Mouse (Mus musculus) hindbrain, postnatal 0 days (tissue): ENCODE measurements around the gene Txnrd2. TPM values are rescaled to one million over a fixed set of nuclear protein-coding genes. Genes with fewer than 3 reads are reported as not detected.

Source experiments
- ATAC-seq: fragments of 200-750 bp; cut with Nextera tagmentation; 2 replicates; pipeline ENCODE4 v1.8.0; 2017; ENCODE audit warnings: mild to moderate bottlenecking, moderate TSS enrichment, moderate library complexity
- DNase-seq: peaks from one replicate; pipeline ENCODE4 v3.0.0-alpha.2; 2015; ENCODE audit warnings: low spot score
- H3K27ac ChIP-seq: fragments of 300-500 bp; sonication (generic); 2 replicates; pipeline ENCODE4 v1.5.1; 2014; ENCODE audit warnings: mild to moderate bottlenecking
- H3K27me3 ChIP-seq: fragments of 300-500 bp; sonication (generic); 2 replicates; pipeline ENCODE4 v1.6.1; 2014; ENCODE audit warnings: low read length, mixed read lengths; ENCODE audit not compliant: insufficient read depth
- H3K36me3 ChIP-seq: fragments of 300-500 bp; sonication (generic); 2 replicates; pipeline ENCODE4 v1.6.1; 2014; ENCODE audit warnings: low read length, mixed read lengths; ENCODE audit not compliant: insufficient read depth
- H3K4me1 ChIP-seq: fragments of 300-500 bp; sonication (generic); 2 replicates; pipeline ENCODE4 v1.6.1; 2014; ENCODE audit warnings: antibody characterized with exemption, low read length, mixed read lengths; ENCODE audit not compliant: insufficient read depth
- H3K4me2 ChIP-seq: fragments of 300-500 bp; sonication (generic); 2 replicates; pipeline ENCODE4 v1.6.1; 2014; ENCODE audit warnings: low read depth, mild to moderate bottlenecking, low read length, moderate library complexity, mixed read lengths
- H3K4me3 ChIP-seq: fragments of 300-500 bp; sonication (generic); 2 replicates; pipeline ENCODE4 v1.5.1; 2014; ENCODE audit warnings: low read length
- H3K9ac ChIP-seq: fragments of 300-500 bp; sonication (generic); replicated peaks from 2 replicates; pipeline ENCODE4 v1.6.1; 2014; ENCODE audit warnings: mild to moderate bottlenecking, low read length, moderate library complexity, mixed read lengths
- H3K9me3 ChIP-seq: fragments of 300-500 bp; sonication (generic); 2 replicates; pipeline ENCODE4 v1.6.1; 2016; ENCODE audit warnings: low read length, mixed read lengths
- CTCF ChIP-seq: IDR thresholded peaks from 2 replicates; pipeline ENCODE4 v1.5.1; 2016; ENCODE audit warnings: antibody characterized with exemption, control low read depth, low read depth
- WGBS: fragments of 180-500 bp; shearing (Covaris S2); extraction: QIAGEN DNeasy Blood & Tissue Kit; methylation state at CpG from one replicate; pipeline ENCODE4 v1.1.7; 2014; 5-methylcytosine and 5-hydroxymethylcytosine counted together
- polyA plus RNA-seq: library from polyadenylated mRNA; unstranded; fragments of >200 nt; fragmentation: Nextera tagmentation; extraction: Ambion mirVana; gene quantifications from 2 replicates; pipeline ENCODE4 v1.2.1, GENCODE M21; 2015
- total RNA-seq: library from RNA; depleted of rRNA; stranded (reverse); fragments of >200 nt; gene quantifications from 2 replicates; pipeline ENCODE4 v1.2.3, GENCODE M21; 2014; rRNA removed

Gene Txnrd2
- total RNA-seq: 17.9 and 23.1 TPM in 2 replicates
- 37.6 and 41.8 TPM in 2 replicates for polyA plus RNA-seq

- peak; percentile 51 for TF ChIP-seq CTCF
- H3K9ac ChIP-seq: peak within 1 kb of the TSS; percentile 94
- H3K4me3 ChIP-seq: peak within 1 kb of the TSS; percentile 92
- no peaks in the 10 kb centered on the region for H3K27me3 ChIP-seq
- ATAC-seq (peak; percentile 85), DNase-seq (peak; percentile 71)
- peak within 1 kb of the TSS; percentile 84 for H3K27ac ChIP-seq
- no peaks in the 10 kb centered on the region for H3K9me3 ChIP-seq
- under 1% methylated on average over 51 of the region's 52 CpGs for WGBS
- no peaks in the 10 kb centered on the region for H3K36me3 ChIP-seq
- peak within 1 kb of the TSS; percentile 82 for H3K4me2 ChIP-seq
- H3K4me1 ChIP-seq: peaks cover 15% of the 10 kb centered on the region
Measured at GRCm38 (mm10) chr16:18426215-18426791, at the start of gene Txnrd2. TSS of gene Txnrd2 (plus strand) at chr16:18426384.

- no peak for DNase-seq
- TF ChIP-seq CTCF: no peak
- H3K36me3 ChIP-seq: no peaks in the 10 kb centered on the region
- H3K9ac ChIP-seq: no peak overlapping the region
- no peaks in the 10 kb centered on the region for H3K9me3 ChIP-seq
- peaks cover 28% of the 10 kb centered on the region for H3K4me1 ChIP-seq
- no peak overlapping the region for H3K4me3 ChIP-seq
- no peak for ATAC-seq
- no peak overlapping the region for H3K4me2 ChIP-seq
- no peaks in the 10 kb centered on the region for H3K27me3 ChIP-seq
- H3K27ac ChIP-seq: no peak overlapping the region
- 22% methylated on average over 3 of the region's 3 CpGs for WGBS
Measured at GRCm38 (mm10) chr16:18377203-18377602, 49.0 kb upstream of the Txnrd2 start.

DNA sequence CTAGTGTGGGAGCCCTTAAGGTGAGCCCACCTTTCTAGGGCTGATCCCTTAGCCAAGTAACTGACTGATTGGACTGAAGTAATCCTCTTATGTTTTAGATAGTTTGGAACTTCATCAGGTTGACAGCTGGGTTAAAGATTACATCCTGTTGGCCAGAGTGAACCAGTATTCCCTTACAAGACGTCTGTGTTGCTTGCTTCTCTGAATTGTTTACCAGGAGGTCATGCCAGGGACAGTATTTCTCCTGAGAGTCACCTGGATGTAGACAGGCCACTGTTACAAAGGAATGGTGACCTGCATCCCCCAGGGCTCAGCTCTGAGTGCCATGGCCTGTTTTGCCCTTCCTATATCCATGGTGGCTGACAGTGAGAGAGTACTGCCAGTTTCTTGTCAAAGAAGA is 47.7 kb upstream of the Txnrd2 start:
- H3K9me3 ChIP-seq: no peaks in the 10 kb centered on the region
- no peak overlapping the region for H3K4me3 ChIP-seq
- no peak for ATAC-seq
- H3K4me2 ChIP-seq: no peak overlapping the region
- H3K27me3 ChIP-seq: no peaks in the 10 kb centered on the region
- H3K4me1 ChIP-seq: peaks cover 29% of the 10 kb centered on the region
- no peak overlapping the region for H3K27ac ChIP-seq
- WGBS: 52% methylated on average over 1 of the region's 1 CpGs
- TF ChIP-seq CTCF: no peak
- H3K9ac ChIP-seq: no peak overlapping the region
- no peak for DNase-seq
- H3K36me3 ChIP-seq: no peaks in the 10 kb centered on the region

DNA sequence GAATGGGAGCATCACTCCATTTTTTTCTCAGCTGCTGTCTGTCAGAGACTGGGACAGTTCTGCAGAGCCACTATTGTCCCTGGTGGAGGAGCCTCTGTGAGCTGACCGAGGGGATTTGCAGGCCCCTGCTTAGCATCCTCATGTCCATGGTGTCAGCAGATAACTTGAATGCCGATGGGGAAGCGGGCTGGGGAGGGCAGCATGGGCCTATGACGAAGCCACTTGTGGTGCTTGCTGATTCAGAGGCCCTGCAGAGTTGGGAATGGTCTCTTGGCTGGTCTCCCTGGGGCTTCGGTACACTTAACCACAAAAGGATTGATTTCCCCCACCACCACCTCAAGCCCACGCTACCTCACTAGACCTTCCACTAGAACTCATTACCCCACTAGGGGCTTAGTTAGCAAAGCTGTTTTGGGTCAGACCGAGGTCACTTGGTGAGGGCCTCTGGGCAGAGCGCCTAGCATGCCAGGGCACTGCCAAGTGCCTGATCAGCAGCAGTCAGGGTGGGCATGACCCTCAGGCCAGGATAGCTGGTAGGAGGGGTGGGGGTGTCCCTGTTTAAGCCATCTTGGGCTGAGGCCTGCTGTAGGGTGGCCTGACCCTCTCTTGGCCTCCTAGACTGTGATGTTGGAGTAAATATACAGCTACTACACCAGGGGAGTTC is 46.7 kb upstream of the Txnrd2 start:
- Histone ChIP-seq H3K9ac (no peak overlapping the region), H3K36me3 (no peaks in the 10 kb centered on the region), H3K9me3 (no peaks in the 10 kb centered on the region), H3K4me2 (no peak overlapping the region), H3K4me3 (no peak overlapping the region), H3K4me1 (peaks cover 29% of the 10 kb centered on the region), H3K27me3 (no peaks in the 10 kb centered on the region), H3K27ac (peak overlapping the region; percentile 74)
- WGBS: 43% methylated on average over 8 of the region's 8 CpGs
- ATAC-seq (no peak), DNase-seq (no peak)
- TF ChIP-seq CTCF: no peak

GRCm38 (mm10) chr16:18380495-18381063 is 45.6 kb upstream of the Txnrd2 start:
- 12% methylated on average over 6 of the region's 6 CpGs for WGBS
- H3K27ac ChIP-seq: peak overlapping the region; percentile 74
- no peaks in the 10 kb centered on the region for H3K9me3 ChIP-seq
- no peak overlapping the region for H3K4me2 ChIP-seq
- H3K4me1 ChIP-seq: peaks cover 29% of the 10 kb centered on the region
- H3K9ac ChIP-seq: no peak overlapping the region
- peak; percentile 90 for ATAC-seq
- peak; percentile 82 for DNase-seq
- H3K36me3 ChIP-seq: no peaks in the 10 kb centered on the region
- H3K27me3 ChIP-seq: no peaks in the 10 kb centered on the region
- no peak overlapping the region for H3K4me3 ChIP-seq
- no peak for TF ChIP-seq CTCF

DNA sequence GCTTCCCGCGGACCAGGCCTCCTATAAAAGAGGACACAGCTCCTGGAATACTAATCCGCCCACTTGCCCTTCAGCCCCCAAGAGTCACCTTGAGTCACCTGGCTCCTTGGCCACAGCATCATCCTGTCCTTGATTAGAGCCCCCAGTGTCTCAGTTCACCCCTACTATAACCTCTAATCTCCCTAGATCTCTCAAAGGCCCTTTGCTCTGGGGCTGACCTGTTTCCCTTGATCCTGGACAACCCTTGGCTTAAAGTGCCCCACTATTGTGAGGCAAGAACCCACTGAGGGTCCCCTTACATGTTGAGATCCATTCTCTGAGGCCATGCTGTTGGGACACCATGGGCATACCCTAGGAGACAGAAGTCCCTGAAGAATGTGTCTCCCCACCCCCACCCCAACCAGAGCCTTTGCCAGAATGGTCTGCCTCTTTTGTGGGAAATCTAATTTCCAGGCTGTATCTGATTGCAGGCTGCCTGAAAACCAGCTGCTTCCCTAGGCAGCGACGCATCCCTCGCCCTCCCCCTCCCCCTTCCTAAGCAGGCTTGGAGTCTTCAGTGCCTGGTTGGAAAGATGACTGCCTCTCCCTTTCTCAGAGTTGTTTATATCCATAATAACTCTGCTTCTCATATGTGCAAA is 44.4 kb upstream of the Txnrd2 start:
- ATAC-seq: peak; percentile 21; the same call in 1 of the 2 replicates
- Histone ChIP-seq H3K36me3 (no peaks in the 10 kb centered on the region), H3K4me2 (no peak overlapping the region), H3K27me3 (no peaks in the 10 kb centered on the region), H3K9me3 (no peaks in the 10 kb centered on the region), H3K9ac (0 out of 2 replicates have a peak overlapping the region, but pooled peaks have one; percentile 9), H3K27ac (peak overlapping the region; percentile 74), H3K4me3 (no peak overlapping the region), H3K4me1 (peaks cover 29% of the 10 kb centered on the region)
- peak; percentile 75 for DNase-seq
- TF ChIP-seq CTCF: no peak
- 47% methylated on average over 6 of the region's 6 CpGs for WGBS
